In the genomic region with DNA sequence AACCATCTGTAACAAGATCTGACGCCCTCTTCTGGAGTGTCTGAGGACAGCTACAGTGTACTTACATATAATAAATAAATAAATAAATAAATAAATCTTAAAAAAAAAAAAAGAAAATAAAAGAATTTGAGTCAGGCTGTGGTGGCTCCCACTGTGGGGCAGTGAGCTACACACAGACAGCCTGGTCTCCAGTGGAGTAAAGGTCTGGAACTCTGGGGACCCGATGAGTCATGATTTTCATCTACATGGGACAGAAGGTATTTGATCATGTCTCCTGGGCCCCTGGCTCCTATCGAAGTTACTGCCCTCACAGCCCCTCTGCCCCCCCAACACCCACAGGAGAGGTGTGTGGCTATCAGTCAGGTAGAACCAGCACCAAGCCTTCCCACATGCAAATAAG, we compare ENCODE assay signal across 13 mouse cellular contexts. TPM values are rescaled to one million over a fixed set of nuclear protein-coding genes. Genes with fewer than 3 reads are reported as not detected.
DNase-seq lines count a peak whose midpoint lies in the region; ATAC-seq lines count a peak whose summit lies in the region.
"Had no signal": no experiment of that assay in that cellular context is flagged by ENCODE, and none has a peak within 500 bp of the region (broad histone marks: within the 10 kb centered on the region; RNA-seq: fewer than 3 reads in every experiment).

No protein-coding gene starts in this region.

- H3K4me2 ChIP-seq in heart, embryonic 13.5 days: peak overlapping the region; percentile 68
- H3K4me2 ChIP-seq in liver, embryonic 12.5 days: peak overlapping the region; percentile 32; the same call in 1 of the 2 replicates
- H3K4me2 ChIP-seq in embryonic facial prominence, embryonic 13.5 days: peak overlapping the region; percentile 56
- peak overlapping the region; percentile 46 for H3K4me2 ChIP-seq in limb, embryonic 15.5 days

- 65% methylated on average over 2 of the region's 3 CpGs for WGBS in heart, embryonic 13.5 days
- WGBS in liver, embryonic 12.5 days (ENCODE audit: insufficient replicate concordance): 66% methylated on average over 2 of the region's 3 CpGs
- 68% methylated on average over 2 of the region's 3 CpGs for WGBS in embryonic facial prominence, embryonic 13.5 days
- WGBS in limb, embryonic 15.5 days: 59% methylated on average over 2 of the region's 3 CpGs

- H3K27ac ChIP-seq in heart, embryonic 13.5 days (replicated peaks): no peak overlapping the region
- H3K27ac ChIP-seq in liver, embryonic 12.5 days: no peak overlapping the region
- H3K27ac ChIP-seq in embryonic facial prominence, embryonic 13.5 days: 0 out of 2 replicates have a peak overlapping the region, but pooled peaks have one; percentile 55
- H3K27ac ChIP-seq in limb, embryonic 15.5 days: no peak overlapping the region
- H3K27ac ChIP-seq: forebrain, embryonic 13.5 days had no signal

- H3K27me3 ChIP-seq in heart, embryonic 13.5 days (replicated peaks): peaks cover 15% of the 10 kb centered on the region; the same call in 1 of the 2 replicates
- peaks cover 29% of the 10 kb centered on the region for H3K27me3 ChIP-seq in liver, embryonic 12.5 days (replicated peaks)
- no peaks in the 10 kb centered on the region for H3K27me3 ChIP-seq in embryonic facial prominence, embryonic 13.5 days
- no peaks in the 10 kb centered on the region for H3K27me3 ChIP-seq in limb, embryonic 15.5 days
- H3K27me3 ChIP-seq: forebrain, embryonic 13.5 days had no signal

- 0 out of 2 replicates have a peak, but pooled peaks cover 9% of the 10 kb centered on the region for H3K4me1 ChIP-seq in heart, embryonic 13.5 days
- peaks cover 3% of the 10 kb centered on the region; the same call in 1 of the 2 replicates for H3K4me1 ChIP-seq in liver, embryonic 12.5 days
- peaks cover 10% of the 10 kb centered on the region; the same call in 1 of the 2 replicates for H3K4me1 ChIP-seq in embryonic facial prominence, embryonic 13.5 days
- peaks cover 10% of the 10 kb centered on the region for H3K4me1 ChIP-seq in limb, embryonic 15.5 days
- H3K4me1 ChIP-seq: forebrain, embryonic 13.5 days had no signal

- peak overlapping the region; percentile 66; the same call in 1 of the 2 replicates for H3K9ac ChIP-seq in heart, embryonic 13.5 days
- H3K9ac ChIP-seq in liver, embryonic 12.5 days: no peak overlapping the region
- no peak overlapping the region for H3K9ac ChIP-seq in embryonic facial prominence, embryonic 13.5 days
- no peak overlapping the region for H3K9ac ChIP-seq in limb, embryonic 15.5 days
- H3K9ac ChIP-seq: forebrain, embryonic 13.5 days had no signal

- no peaks in the 10 kb centered on the region for H3K9me3 ChIP-seq in heart, embryonic 13.5 days
- no peaks in the 10 kb centered on the region for H3K9me3 ChIP-seq in liver, embryonic 12.5 days (replicated peaks)
- H3K9me3 ChIP-seq in embryonic facial prominence, embryonic 13.5 days: no peaks in the 10 kb centered on the region
- H3K9me3 ChIP-seq in limb, embryonic 15.5 days: no peaks in the 10 kb centered on the region
- H3K9me3 ChIP-seq: forebrain, embryonic 13.5 days had no signal

- H3K4me3 ChIP-seq in heart, embryonic 13.5 days: no peak overlapping the region
- no peak overlapping the region for H3K4me3 ChIP-seq in liver, embryonic 12.5 days
- H3K4me3 ChIP-seq in embryonic facial prominence, embryonic 13.5 days: no peak overlapping the region
- peak overlapping the region; percentile 20; the same call in 1 of the 2 replicates for H3K4me3 ChIP-seq in limb, embryonic 15.5 days
- H3K4me3 ChIP-seq: forebrain, embryonic 13.5 days had no signal

- H3K36me3 ChIP-seq in heart, embryonic 13.5 days: no peaks in the 10 kb centered on the region
- no peaks in the 10 kb centered on the region for H3K36me3 ChIP-seq in liver, embryonic 12.5 days
- H3K36me3 ChIP-seq in embryonic facial prominence, embryonic 13.5 days: no peaks in the 10 kb centered on the region
- no peaks in the 10 kb centered on the region for H3K36me3 ChIP-seq in limb, embryonic 15.5 days

- DNase-seq in heart, adult 8-10 months (ENCODE audit: low spot score): no peak
- no peak for DNase-seq in liver
- no peak for DNase-seq in cerebellum, postnatal 10 days
- no peak for DNase-seq in frontal cortex, postnatal 25 days (ENCODE audit: low spot score in 2 of 2)
- DNase-seq: gastrocnemius, postnatal 36 days; right cerebral cortex, postnatal 14 days; thymus, adult 18-20 months had no signal

- ATAC-seq in heart, embryonic 13.5 days (ENCODE audit: extremely low read depth, insufficient number of reproducible peaks, low FRiP score, low TSS enrichment): no peak
- ATAC-seq in liver, embryonic 12.5 days: no peak
- peak; percentile 52; the same call in 1 of the 2 replicates for ATAC-seq in embryonic facial prominence, embryonic 13.5 days (ENCODE audit: insufficient number of reproducible peaks, insufficient read depth, low FRiP score, low TSS enrichment, low read depth)
- ATAC-seq in limb, embryonic 15.5 days (ENCODE audit: insufficient number of reproducible peaks, low FRiP score, low TSS enrichment, low read depth): no peak
- ATAC-seq: forebrain, embryonic 13.5 days; inflammation-experienced regulatory T-cells, adult 6 months had no signal

RNA-seq across cellular contexts. Expression of gene Zfp629, which starts 36.0 kb away (rescaled TPM):
- polyA plus RNA-seq in heart, embryonic 13.5 days (2015; fragmentation: Nextera tagmentation; extraction: Ambion mirVana): 8.4 and 9.5 TPM in 2 replicates
- 10 to 100 TPM; 19.9 to 23.4 (median 20.0) TPM for total RNA-seq in heart, adult 8-10 months (2022)
- polyA plus RNA-seq in liver, embryonic 12.5 days (2016; fragmentation: Nextera tagmentation; extraction: Ambion mirVana): 3.3 and 3.8 TPM in 2 replicates
- 15.8 and 18.8 TPM in 2 replicates for polyA plus RNA-seq in embryonic facial prominence, embryonic 13.5 days (2015; fragmentation: Nextera tagmentation; extraction: Ambion mirVana)
- polyA plus RNA-seq in limb, embryonic 15.5 days (2015; fragmentation: Nextera tagmentation; extraction: Ambion mirVana): 11.5 and 11.7 TPM in 2 replicates

RNA-seq across cellular contexts. Expression of gene Bcl7c, which starts 57.1 kb away (rescaled TPM):
- 30.7 and 35.8 TPM in 2 replicates for polyA plus RNA-seq in heart, embryonic 13.5 days (2015; fragmentation: Nextera tagmentation; extraction: Ambion mirVana)
- total RNA-seq in heart, adult 8-10 months (2022): 10 to 100 TPM; 37.6 to 44.6 (median 41.4) TPM
- 40.6 and 43.6 TPM in 2 replicates for polyA plus RNA-seq in liver, embryonic 12.5 days (2016; fragmentation: Nextera tagmentation; extraction: Ambion mirVana)
- 78.0 and 96.8 TPM in 2 replicates for polyA plus RNA-seq in embryonic facial prominence, embryonic 13.5 days (2015; fragmentation: Nextera tagmentation; extraction: Ambion mirVana)
- 81.1 and 90.5 TPM in 2 replicates for polyA plus RNA-seq in limb, embryonic 15.5 days (2015; fragmentation: Nextera tagmentation; extraction: Ambion mirVana)
